In the genomic region with DNA sequence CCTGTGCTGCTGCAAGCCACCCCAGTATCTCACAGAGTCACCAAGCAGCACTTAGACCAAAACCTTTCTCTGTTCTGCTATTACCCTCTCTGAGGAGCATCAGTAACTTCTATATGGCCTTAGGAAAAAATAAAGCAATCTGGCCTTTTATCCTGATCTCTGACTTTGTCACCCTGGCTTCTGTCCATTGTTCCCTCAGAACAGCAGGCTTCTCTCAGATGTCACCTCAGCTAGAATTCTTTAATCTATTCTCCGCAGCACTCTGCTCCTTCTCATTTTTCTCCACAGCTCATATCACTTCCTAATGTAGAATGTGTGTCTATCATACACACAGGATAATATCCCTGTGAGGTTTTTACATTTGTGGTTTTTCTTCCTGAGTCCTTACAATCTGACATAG, we compare ENCODE assay signal across 25 mouse cellular contexts.
DNase-seq lines count a peak whose midpoint lies in the region; ATAC-seq and TF ChIP-seq lines count a peak whose summit lies in the region.
"Had no signal": no experiment of that assay in that cellular context is flagged by ENCODE, and none has a peak within 500 bp of the region (broad histone marks: within the 10 kb centered on the region; RNA-seq: fewer than 3 reads in every experiment).

No protein-coding gene starts in this region.

- peak; percentile 75 for DNase-seq in lung, embryonic 14.5 days
- no peak for DNase-seq in lung, adult 2 months
- DNase-seq in lung, postnatal 14 days: peak; percentile 43
- DNase-seq in hindbrain, postnatal 0 days (ENCODE audit: low spot score): no peak
- DNase-seq in hindbrain, embryonic 10.5 days (ENCODE audit: low spot score): no peak
- DNase-seq: adrenal gland, postnatal 10 days; adrenal gland, postnatal 36 days; B cell, adult 2 months; cerebellum, adult 18-20 months; cerebellum, adult 9-10 months; cerebellum, postnatal 14 days; forebrain, postnatal 0 days; gastrocnemius, postnatal 25 days; heart, adult 18-20 months had no signal

- H3K36me3 ChIP-seq in lung, embryonic 14.5 days (ENCODE audit: insufficient read depth): peaks cover 13% of the 10 kb centered on the region; the same call in 1 of the 2 replicates
- H3K36me3 ChIP-seq in lung, embryonic 16.5 days (ENCODE audit: control insufficient read depth, insufficient read depth, low read length): peaks cover 9% of the 10 kb centered on the region; the same call in 1 of the 2 replicates
- no peaks in the 10 kb centered on the region for H3K36me3 ChIP-seq in hindbrain, postnatal 0 days (ENCODE audit: insufficient read depth, low read length)
- H3K36me3 ChIP-seq in kidney, embryonic 14.5 days (ENCODE audit: control insufficient read depth, insufficient read depth, low read length): no peaks in the 10 kb centered on the region; the same call in 1 of the 2 replicates
- peaks cover 9% of the 10 kb centered on the region for H3K36me3 ChIP-seq in hindbrain, embryonic 10.5 days
- H3K36me3 ChIP-seq: G1E; hindbrain, embryonic 13.5 days had no signal

- 55% methylated on average over 1 of the region's 1 CpGs for WGBS in lung, embryonic 14.5 days
- WGBS in lung, adult 2 months: 73% methylated on average over 1 of the region's 1 CpGs
- 55% methylated on average over 1 of the region's 1 CpGs for WGBS in lung, embryonic 16.5 days
- WGBS in hindbrain, postnatal 0 days: 96% methylated on average over 1 of the region's 1 CpGs
- 79% methylated on average over 1 of the region's 1 CpGs for whole genome bisulfite sequencing in kidney, embryonic 14.5 days
- WGBS in hindbrain, embryonic 10.5 days: 89% methylated on average over 1 of the region's 1 CpGs

- no peaks in the 10 kb centered on the region for H3K27me3 ChIP-seq in lung, embryonic 14.5 days (ENCODE audit: insufficient read depth, low read length)
- H3K27me3 ChIP-seq in lung, embryonic 16.5 days (ENCODE audit: control insufficient read depth, insufficient read depth, low read depth, low read length): no peaks in the 10 kb centered on the region
- H3K27me3 ChIP-seq in hindbrain, postnatal 0 days (ENCODE audit: insufficient read depth, low read length): no peaks in the 10 kb centered on the region
- no peaks in the 10 kb centered on the region for H3K27me3 ChIP-seq in kidney, embryonic 14.5 days (ENCODE audit: control insufficient read depth, insufficient read depth, low read length)
- H3K27me3 ChIP-seq in hindbrain, embryonic 10.5 days (ENCODE audit: insufficient read depth, poor library complexity, severe bottlenecking): no peaks in the 10 kb centered on the region
- H3K27me3 ChIP-seq: CH12.LX; forebrain, embryonic 13.5 days; heart, embryonic 12.5 days; heart, embryonic 15.5 days; hindbrain, embryonic 13.5 days; Patski had no signal

- ATAC-seq in lung, embryonic 14.5 days (ENCODE audit: insufficient read depth): no peak
- ATAC-seq in lung, embryonic 16.5 days (ENCODE audit: low read depth): peak; percentile 84
- no peak for ATAC-seq in hindbrain, postnatal 0 days
- no peak for ATAC-seq in kidney, embryonic 14.5 days (ENCODE audit: low FRiP score, low TSS enrichment)
- ATAC-seq: forebrain, embryonic 13.5 days; forebrain, postnatal 0 days; hindbrain, embryonic 16.5 days; Patski had no signal

- no peak for TF ChIP-seq CTCF in lung, embryonic 14.5 days (IDR thresholded peaks at IDR 0.05; ENCODE audit: low read depth)
- no peak for TF ChIP-seq CTCF in lung, adult 2 months (IDR thresholded peaks at IDR 0.05; ENCODE audit: insufficient read depth, low read length)
- TF ChIP-seq CTCF in hindbrain, postnatal 0 days (IDR thresholded peaks at IDR 0.05; ENCODE audit: low read depth): no peak

- no peak for TF ChIP-seq POLR2A in lung, adult 2 months (IDR thresholded peaks at IDR 0.05; ENCODE audit: borderline replicate concordance, extremely low read depth, low read depth, low read length)

- no peak overlapping the region for H3K4me2 ChIP-seq in lung, embryonic 14.5 days
- no peak overlapping the region for H3K4me2 ChIP-seq in lung, embryonic 16.5 days (ENCODE audit: low read depth, low read length)
- no peak overlapping the region for H3K4me2 ChIP-seq in hindbrain, postnatal 0 days (ENCODE audit: low read depth, low read length)
- no peak overlapping the region for H3K4me2 ChIP-seq in kidney, embryonic 14.5 days (replicated peaks; ENCODE audit: low read depth, low read length)
- H3K4me2 ChIP-seq: forebrain, embryonic 13.5 days; heart, embryonic 12.5 days; heart, embryonic 15.5 days; hindbrain, embryonic 13.5 days had no signal

- no peak overlapping the region for H3K4me3 ChIP-seq in lung, embryonic 14.5 days (ENCODE audit: low read depth, low read length)
- no peak overlapping the region for H3K4me3 ChIP-seq in lung, adult 2 months (replicated peaks; ENCODE audit: extremely low read depth, low read depth, low read length)
- H3K4me3 ChIP-seq in lung, embryonic 16.5 days (ENCODE audit: low read length): no peak overlapping the region
- no peak overlapping the region for H3K4me3 ChIP-seq in hindbrain, postnatal 0 days (ENCODE audit: low read length)
- H3K4me3 ChIP-seq in kidney, embryonic 14.5 days (ENCODE audit: low read length): no peak overlapping the region
- H3K4me3 ChIP-seq in hindbrain, embryonic 10.5 days: no peak overlapping the region
- H3K4me3 ChIP-seq: forebrain, embryonic 10.5 days; forebrain, embryonic 13.5 days; heart, embryonic 12.5 days; heart, embryonic 15.5 days; hindbrain, embryonic 13.5 days had no signal

- H3K4me1 ChIP-seq in lung, embryonic 14.5 days (ENCODE audit: insufficient read depth): no peaks in the 10 kb centered on the region
- H3K4me1 ChIP-seq in lung, adult 2 months (ENCODE audit: control insufficient read depth, insufficient read depth, low read length): no peaks in the 10 kb centered on the region
- H3K4me1 ChIP-seq in lung, embryonic 16.5 days (replicated peaks; ENCODE audit: control insufficient read depth, insufficient read depth, low read length): no peaks in the 10 kb centered on the region
- no peaks in the 10 kb centered on the region for H3K4me1 ChIP-seq in hindbrain, postnatal 0 days (ENCODE audit: insufficient read depth, low read length)
- no peaks in the 10 kb centered on the region for H3K4me1 ChIP-seq in kidney, embryonic 14.5 days (ENCODE audit: control insufficient read depth, insufficient read depth, low read length)
- H3K4me1 ChIP-seq in hindbrain, embryonic 10.5 days (replicated peaks): no peaks in the 10 kb centered on the region
- H3K4me1 ChIP-seq: forebrain, embryonic 10.5 days; forebrain, embryonic 13.5 days; heart, embryonic 12.5 days; heart, embryonic 15.5 days; hindbrain, embryonic 13.5 days had no signal

- no peaks in the 10 kb centered on the region for H3K9me3 ChIP-seq in lung, embryonic 14.5 days (ENCODE audit: low read depth, low read length)
- H3K9me3 ChIP-seq in lung, embryonic 16.5 days (ENCODE audit: control insufficient read depth, low read length): no peaks in the 10 kb centered on the region
- no peaks in the 10 kb centered on the region for H3K9me3 ChIP-seq in hindbrain, postnatal 0 days (ENCODE audit: low read length)
- no peaks in the 10 kb centered on the region for H3K9me3 ChIP-seq in kidney, embryonic 14.5 days (ENCODE audit: control insufficient read depth, low read length)
- H3K9me3 ChIP-seq in hindbrain, embryonic 10.5 days: no peaks in the 10 kb centered on the region
- H3K9me3 ChIP-seq: forebrain, embryonic 10.5 days; forebrain, embryonic 13.5 days; G1E; heart, embryonic 12.5 days; heart, embryonic 15.5 days; hindbrain, embryonic 13.5 days had no signal

- no peak overlapping the region for H3K27ac ChIP-seq in lung, embryonic 14.5 days (ENCODE audit: low read depth)
- H3K27ac ChIP-seq in lung, embryonic 16.5 days (ENCODE audit: low read length): peak overlapping the region; percentile 46; the same call in 1 of the 2 replicates
- H3K27ac ChIP-seq in hindbrain, postnatal 0 days: no peak overlapping the region
- H3K27ac ChIP-seq in kidney, embryonic 14.5 days (ENCODE audit: low read depth, low read length): no peak overlapping the region
- no peak overlapping the region for H3K27ac ChIP-seq in hindbrain, embryonic 10.5 days
- H3K27ac ChIP-seq: forebrain, embryonic 10.5 days; forebrain, embryonic 13.5 days; heart, embryonic 15.5 days; hindbrain, embryonic 13.5 days had no signal

- H3K9ac ChIP-seq in lung, embryonic 14.5 days: no peak overlapping the region
- no peak overlapping the region for H3K9ac ChIP-seq in lung, embryonic 16.5 days (ENCODE audit: low read length)
- H3K9ac ChIP-seq in hindbrain, postnatal 0 days (replicated peaks; ENCODE audit: low read length): no peak overlapping the region
- no peak overlapping the region for H3K9ac ChIP-seq in kidney, embryonic 14.5 days (ENCODE audit: low read depth, low read length)
- H3K9ac ChIP-seq: forebrain, embryonic 13.5 days; forebrain, postnatal 0 days; heart, embryonic 12.5 days; heart, embryonic 15.5 days; hindbrain, embryonic 13.5 days had no signal

Comparison
In these comparisons a context has a peak if more than half of its experiments do, and no peak if none do; other contexts are left out.
1. DNase-seq: peak in lung, embryonic 14.5 days (single experiment) and lung, postnatal 14 days (single experiment); none in lung, adult 2 months (single experiment), hindbrain, postnatal 0 days (single experiment) and hindbrain, embryonic 10.5 days (single experiment).